Mouse (Mus musculus) embryo, embryonic 10.5 days (tissue): ENCODE data around the gene Acsm5.
"Not testable (repeated sequence)": the region's sequence is repeated elsewhere in the genome, so short reads cannot be mapped to it uniquely, and the experiment has no call there.

Experiments used
- DNase-seq: peaks from one replicate; pipeline ENCODE4 v3.0.0-alpha.2; 2015; ENCODE audit warnings: low spot score

Acsm5 gene

GRCm38 (mm10) chr7:119550471-119551222, 31.4 kb downstream of the Acsm5 start:
- DNase-seq = no peak

DNA sequence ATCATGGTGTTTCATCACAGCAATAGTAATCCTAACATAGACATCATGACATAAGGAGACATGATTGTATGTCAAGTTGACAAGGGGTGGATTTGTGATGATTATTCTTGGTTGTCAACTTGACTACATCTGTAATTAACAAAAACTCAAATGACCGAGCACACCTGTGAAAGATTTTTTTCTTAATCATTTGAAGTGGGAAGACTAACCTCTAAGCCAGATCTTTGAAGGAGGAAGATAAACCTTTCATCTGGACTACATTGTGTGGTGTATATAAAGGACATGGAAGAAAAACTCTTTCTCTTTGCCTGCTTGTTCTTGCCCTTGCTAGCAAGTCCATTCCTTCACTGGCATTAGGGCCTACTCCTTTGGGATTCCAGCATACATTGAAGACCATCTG, 34.8 kb downstream of the Acsm5 start, which contains the start of gene Acsm2:
Gene Acsm2 (plus strand): TSS at position 301 of the 400 bp plus-strand sequence.
- DNase-seq = no peak

GRCm38 (mm10) chr7:119559789-119560451, 40.7 kb downstream of the Acsm5 start:
- DNase-seq = no peak

DNA sequence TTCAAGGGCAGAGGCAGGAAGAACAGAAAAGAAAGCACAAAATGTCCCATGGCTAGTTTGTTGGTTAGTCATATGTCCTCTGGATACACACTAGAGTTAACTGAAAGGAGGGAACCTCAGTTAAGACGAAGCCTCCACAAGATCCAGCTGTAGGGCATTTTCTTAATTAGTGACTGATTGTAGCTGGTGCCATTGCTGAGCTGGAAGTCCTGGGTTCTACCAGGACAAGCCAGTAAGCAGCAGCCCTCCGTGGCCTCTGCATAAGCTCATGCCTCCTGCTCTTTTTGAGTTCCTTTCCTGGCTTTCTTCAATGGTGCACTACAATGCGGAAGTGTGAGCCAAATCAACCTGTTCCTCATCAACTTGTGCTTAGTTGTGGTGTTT, 41.2 kb downstream of the Acsm5 start:
- no peak for DNase-seq

GRCm38 (mm10) chr7:119561441-119561840, 42.2 kb downstream of the Acsm5 start:
- DNase-seq = no peak

DNA sequence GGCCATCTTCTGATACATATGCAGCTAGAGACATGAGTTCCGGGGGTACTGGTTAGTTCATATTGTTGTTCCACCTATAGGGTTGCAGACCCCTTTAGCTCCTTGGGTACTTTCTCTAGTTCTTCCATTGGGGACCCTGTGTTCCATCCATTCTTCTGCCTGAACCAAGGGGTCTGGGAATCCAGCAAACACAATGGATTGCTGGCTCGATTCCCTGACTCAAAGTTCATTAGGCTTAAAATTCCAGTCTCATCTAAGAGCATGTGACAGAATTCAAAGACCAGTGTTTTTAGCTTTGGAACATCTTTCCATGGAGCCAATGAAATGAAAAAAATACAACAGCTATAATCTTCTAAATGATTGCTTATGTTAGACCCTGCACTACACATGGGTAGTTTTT, 43.2 kb downstream of the Acsm5 start:
- DNase-seq = not testable (repeated sequence)

DNA sequence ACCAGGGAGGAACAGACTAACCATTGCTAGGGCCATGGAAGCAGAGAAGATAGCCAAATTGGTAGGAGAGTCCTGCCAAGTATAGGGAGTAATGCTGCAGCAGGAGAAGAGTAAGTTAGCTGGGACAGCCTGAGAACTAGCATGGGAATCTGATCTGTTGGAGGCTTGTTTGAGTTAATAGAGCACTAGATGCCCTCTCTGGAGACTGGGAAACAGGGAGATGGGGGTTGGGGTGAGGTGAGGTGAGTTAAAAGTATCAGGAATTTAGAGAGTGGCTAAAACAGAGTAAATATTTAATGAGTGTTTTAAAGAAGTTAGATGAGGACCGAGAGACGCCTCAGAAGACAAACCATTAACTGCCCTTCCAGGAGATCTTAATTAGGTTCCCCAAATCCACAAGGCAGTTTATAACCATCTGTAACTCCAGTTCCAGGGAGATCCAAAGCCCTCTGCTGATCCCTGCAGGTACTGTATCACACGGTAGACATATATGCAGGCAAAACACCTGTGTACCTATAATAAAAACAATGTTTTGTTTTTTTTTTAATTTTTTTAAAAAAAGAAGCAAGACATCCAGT, 75.4 kb downstream of the Acsm5 start:
- DNase-seq = no peak
